19 mouse cellular contexts compared by ENCODE assay signal in genomic region chr7:133850735-133851134, GRCm38 (mm10).
A peak's percentile ranks its signal among the peaks of the same experiment; 100 is the strongest.
DNase-seq lines count a peak whose midpoint lies in the region; ATAC-seq and TF ChIP-seq lines count a peak whose summit lies in the region.
"Had no signal": no experiment of that assay in that cellular context is flagged by ENCODE, and none has a peak within 500 bp of the region (broad histone marks: within the 10 kb centered on the region; RNA-seq: fewer than 3 reads in every experiment).

No protein-coding gene starts in this region.

- TF ChIP-seq CTCF in intestine, postnatal 0 days (IDR thresholded peaks at IDR 0.05; ENCODE audit: low read depth), result peak; percentile 52
- TF ChIP-seq CTCF in midbrain, postnatal 0 days (IDR thresholded peaks at IDR 0.05), result peak; percentile 29; the same call in 1 of the 2 replicates
- TF ChIP-seq CTCF in brain, embryonic 14.5 days (IDR thresholded peaks at IDR 0.05; ENCODE audit: borderline replicate concordance, extremely low read depth, insufficient read depth, insufficient read length), result peak; percentile 26; the same call in 1 of the 2 replicates
- TF ChIP-seq CTCF in stomach, postnatal 0 days (IDR thresholded peaks at IDR 0.05; ENCODE audit: low read depth), result peak; percentile 56

- no peak for TF ChIP-seq EP300 in stomach, postnatal 0 days (optimal IDR thresholded peaks at IDR 0.05)

- H3K27me3 ChIP-seq in intestine, postnatal 0 days (replicated peaks; ENCODE audit: control insufficient read depth, insufficient read depth, low read length), result no peaks in the 10 kb centered on the region
- no peaks in the 10 kb centered on the region for H3K27me3 ChIP-seq in intestine, embryonic 16.5 days (replicated peaks; ENCODE audit: control insufficient read depth, insufficient read depth, low read length)
- H3K27me3 ChIP-seq in midbrain, postnatal 0 days (ENCODE audit: insufficient read depth, low read length), result no peaks in the 10 kb centered on the region
- no peaks in the 10 kb centered on the region for H3K27me3 ChIP-seq in midbrain, embryonic 16.5 days (ENCODE audit: control insufficient read depth, insufficient read depth, low read depth, low read length)
- H3K27me3 ChIP-seq in stomach, postnatal 0 days (ENCODE audit: control insufficient read depth, insufficient read depth, low read length), result no peaks in the 10 kb centered on the region
- H3K27me3 ChIP-seq: embryonic facial prominence, embryonic 13.5 days; forebrain, embryonic 13.5 days; heart, embryonic 13.5 days; hindbrain, embryonic 15.5 days; limb, embryonic 13.5 days had no signal

- no peak for ATAC-seq in intestine, postnatal 0 days
- ATAC-seq in intestine, embryonic 16.5 days, result no peak
- no peak for ATAC-seq in midbrain, postnatal 0 days (ENCODE audit: low FRiP score)
- no peak for ATAC-seq in midbrain, embryonic 16.5 days
- no peak for ATAC-seq in stomach, postnatal 0 days (ENCODE audit: low FRiP score, low TSS enrichment)
- ATAC-seq: forebrain, embryonic 13.5 days had no signal

- no peak for TF ChIP-seq POLR2A in brain, embryonic 14.5 days (IDR thresholded peaks at IDR 0.05; ENCODE audit: borderline replicate concordance, extremely low read depth, insufficient read depth, insufficient read length, poor library complexity, severe bottlenecking)

- no peak overlapping the region for H3K9ac ChIP-seq in intestine, postnatal 0 days (ENCODE audit: low read depth, low read length)
- H3K9ac ChIP-seq in intestine, embryonic 16.5 days (ENCODE audit: low read depth, low read length), result no peak overlapping the region
- H3K9ac ChIP-seq in midbrain, postnatal 0 days (replicated peaks; ENCODE audit: low read length, poor library complexity, severe bottlenecking), result no peak overlapping the region
- H3K9ac ChIP-seq in midbrain, embryonic 16.5 days (ENCODE audit: low read depth, low read length), result no peak overlapping the region
- no peak overlapping the region for H3K9ac ChIP-seq in stomach, postnatal 0 days (ENCODE audit: low read length)
- H3K9ac ChIP-seq: embryonic facial prominence, embryonic 13.5 days; forebrain, embryonic 13.5 days; heart, embryonic 13.5 days; hindbrain, embryonic 15.5 days; limb, embryonic 13.5 days had no signal

- no peak overlapping the region for H3K4me2 ChIP-seq in intestine, postnatal 0 days (replicated peaks; ENCODE audit: low read depth)
- H3K4me2 ChIP-seq in intestine, embryonic 16.5 days (ENCODE audit: low read depth, low read length), result no peak overlapping the region
- H3K4me2 ChIP-seq in midbrain, postnatal 0 days (ENCODE audit: low read depth, low read length, poor library complexity, severe bottlenecking), result no peak overlapping the region
- no peak overlapping the region for H3K4me2 ChIP-seq in midbrain, embryonic 16.5 days (ENCODE audit: low read length)
- H3K4me2 ChIP-seq in stomach, postnatal 0 days (replicated peaks; ENCODE audit: low read depth), result no peak overlapping the region
- H3K4me2 ChIP-seq: embryonic facial prominence, embryonic 13.5 days; forebrain, embryonic 13.5 days; heart, embryonic 13.5 days; hindbrain, embryonic 15.5 days; limb, embryonic 13.5 days had no signal

- no peak overlapping the region for H3K27ac ChIP-seq in intestine, postnatal 0 days (ENCODE audit: low read depth, low read length)
- no peak overlapping the region for H3K27ac ChIP-seq in intestine, embryonic 16.5 days (ENCODE audit: low read length)
- no peak overlapping the region for H3K27ac ChIP-seq in midbrain, postnatal 0 days (ENCODE audit: low read depth, low read length)
- H3K27ac ChIP-seq in midbrain, embryonic 16.5 days (ENCODE audit: low read length), result no peak overlapping the region
- H3K27ac ChIP-seq in stomach, postnatal 0 days (replicated peaks), result no peak overlapping the region
- H3K27ac ChIP-seq: embryonic facial prominence, embryonic 13.5 days; forebrain, embryonic 13.5 days; heart, embryonic 13.5 days; hindbrain, embryonic 15.5 days; limb, embryonic 13.5 days; macrophage had no signal

- no peak for DNase-seq in midbrain, postnatal 0 days (ENCODE audit: low spot score)
- no peak for DNase-seq in brain, embryonic 14.5 days (ENCODE audit: low read depth)
- DNase-seq in stomach, postnatal 0 days (ENCODE audit: low spot score), result no peak
- DNase-seq in adrenal gland, adult 2 months, result no peak
- DNase-seq in right cerebral cortex, postnatal 25 days, result no peak
- DNase-seq: cerebellum, adult 9-10 months; kidney, postnatal 14 days; layer of hippocampus, postnatal 36 days; right cerebral cortex, postnatal 14 days; thymus, postnatal 14 days had no signal

- H3K4me3 ChIP-seq in intestine, postnatal 0 days (ENCODE audit: low read depth, low read length), result no peak overlapping the region
- H3K4me3 ChIP-seq in intestine, embryonic 16.5 days (ENCODE audit: low read length), result no peak overlapping the region
- no peak overlapping the region for H3K4me3 ChIP-seq in midbrain, postnatal 0 days (ENCODE audit: low read depth, low read length)
- H3K4me3 ChIP-seq in midbrain, embryonic 16.5 days (ENCODE audit: low read depth, low read length), result no peak overlapping the region
- H3K4me3 ChIP-seq in stomach, postnatal 0 days (ENCODE audit: low read depth, low read length), result no peak overlapping the region
- H3K4me3 ChIP-seq: embryonic facial prominence, embryonic 13.5 days; forebrain, embryonic 13.5 days; heart, embryonic 13.5 days; hindbrain, embryonic 15.5 days; limb, embryonic 13.5 days had no signal

- H3K9me3 ChIP-seq in intestine, postnatal 0 days (ENCODE audit: control insufficient read depth), result no peaks in the 10 kb centered on the region
- no peaks in the 10 kb centered on the region for H3K9me3 ChIP-seq in intestine, embryonic 16.5 days (ENCODE audit: control insufficient read depth, low read length)
- H3K9me3 ChIP-seq in midbrain, postnatal 0 days (ENCODE audit: low read length), result no peaks in the 10 kb centered on the region
- H3K9me3 ChIP-seq in midbrain, embryonic 16.5 days (replicated peaks; ENCODE audit: control insufficient read depth, low read length, poor library complexity, severe bottlenecking), result no peaks in the 10 kb centered on the region
- H3K9me3 ChIP-seq in stomach, postnatal 0 days (ENCODE audit: control insufficient read depth, low read length), result no peaks in the 10 kb centered on the region
- H3K9me3 ChIP-seq: embryonic facial prominence, embryonic 13.5 days; forebrain, embryonic 13.5 days; heart, embryonic 13.5 days; hindbrain, embryonic 15.5 days; limb, embryonic 13.5 days had no signal

- no peaks in the 10 kb centered on the region for H3K36me3 ChIP-seq in intestine, postnatal 0 days (ENCODE audit: control insufficient read depth, insufficient read depth)
- H3K36me3 ChIP-seq in intestine, embryonic 16.5 days (ENCODE audit: control insufficient read depth, insufficient read depth, low read length), result no peaks in the 10 kb centered on the region
- no peaks in the 10 kb centered on the region for H3K36me3 ChIP-seq in midbrain, postnatal 0 days (ENCODE audit: insufficient read depth, low read length)
- no peaks in the 10 kb centered on the region for H3K36me3 ChIP-seq in midbrain, embryonic 16.5 days (ENCODE audit: control insufficient read depth, insufficient read depth, low read length)
- H3K36me3 ChIP-seq in stomach, postnatal 0 days (ENCODE audit: control insufficient read depth, insufficient read depth, low read length), result no peaks in the 10 kb centered on the region
- H3K36me3 ChIP-seq: embryonic facial prominence, embryonic 13.5 days; heart, embryonic 13.5 days; hindbrain, embryonic 15.5 days; limb, embryonic 13.5 days had no signal

- no peaks in the 10 kb centered on the region for H3K4me1 ChIP-seq in intestine, postnatal 0 days (replicated peaks; ENCODE audit: control insufficient read depth, insufficient read depth, low read length)
- no peaks in the 10 kb centered on the region for H3K4me1 ChIP-seq in intestine, embryonic 16.5 days (ENCODE audit: control insufficient read depth, insufficient read depth, low read length)
- no peaks in the 10 kb centered on the region for H3K4me1 ChIP-seq in midbrain, postnatal 0 days (ENCODE audit: insufficient read depth, low read length)
- no peaks in the 10 kb centered on the region for H3K4me1 ChIP-seq in midbrain, embryonic 16.5 days (ENCODE audit: control insufficient read depth, insufficient read depth, low read length)
- H3K4me1 ChIP-seq in stomach, postnatal 0 days (replicated peaks; ENCODE audit: control insufficient read depth, insufficient read depth), result no peaks in the 10 kb centered on the region
- H3K4me1 ChIP-seq: embryonic facial prominence, embryonic 13.5 days; forebrain, embryonic 13.5 days; hindbrain, embryonic 15.5 days had no signal
